Mouse (Mus musculus): ENCODE measurements around the gene Ccdc177.

DNA sequence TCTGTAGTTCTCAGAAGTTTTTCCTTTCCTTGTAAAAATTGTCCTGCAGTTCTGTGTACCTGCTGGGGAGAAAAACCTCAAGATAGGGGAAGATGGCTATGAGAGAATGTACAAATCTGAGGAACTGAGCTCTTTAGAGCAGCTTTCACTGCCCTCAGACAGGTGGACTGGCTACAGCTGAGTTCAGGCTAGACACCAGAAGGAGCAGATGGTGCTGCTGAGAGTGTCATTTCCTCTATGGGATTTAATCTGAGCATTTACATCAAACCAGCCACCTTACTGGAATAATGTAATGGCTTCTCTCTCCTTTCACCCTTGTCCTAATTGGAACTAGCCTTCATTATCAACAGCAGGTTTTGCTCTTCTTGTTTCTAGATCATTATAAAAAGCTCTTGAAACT lies 37.8 kb upstream of the Ccdc177 start:
- no peak for TF ChIP-seq CTCF (IDR thresholded peaks at IDR 0.05; ENCODE audit: low read depth, low read length)
- TF ChIP-seq GATA1 (IDR thresholded peaks at IDR 0.05; ENCODE audit: borderline replicate concordance, low read length), result no peak
- no peak for TF ChIP-seq TAL1 (conservative IDR thresholded peaks at IDR 0.05; ENCODE audit: low read depth, low read length)
- no peak for TF ChIP-seq POLR2AphosphoS5 (IDR thresholded peaks at IDR 0.05; ENCODE audit: insufficient replicate concordance, low read depth, low read length)
